Mouse (Mus musculus) limb, embryonic 14.5 days (tissue): Measurements from ENCODE around the gene Zfp148. TPM values are rescaled to one million over a fixed set of nuclear protein-coding genes. Genes with fewer than 3 reads are reported as not detected.
A peak's percentile ranks its signal among the peaks of the same experiment; 100 is the strongest.

Experiments
- ATAC-seq: fragments of 200-750 bp; cut with Nextera tagmentation; 2 replicates; pipeline ENCODE4 v1.8.0; 2017; ENCODE audit warnings: low read depth, moderate number of reproducible peaks, moderate TSS enrichment; ENCODE audit not compliant: low FRiP score
- DNase-seq: peaks from one replicate; pipeline ENCODE4 v3.0.0-alpha.2; 2015; ENCODE audit warnings: low spot score
- H3K27ac ChIP-seq: fragments of 300-500 bp; sonication (generic); replicated peaks from 2 replicates; pipeline ENCODE4 v1.5.1; 2014; ENCODE audit warnings: low read depth, mild to moderate bottlenecking, low read length, moderate library complexity, mixed read lengths
- H3K27me3 ChIP-seq: fragments of 300-500 bp; sonication (generic); 2 replicates; pipeline ENCODE4 v1.6.1; 2014; ENCODE audit warnings: low read length, mixed read lengths; ENCODE audit not compliant: control insufficient read depth, insufficient read depth
- H3K36me3 ChIP-seq: fragments of 300-500 bp; sonication (generic); 2 replicates; pipeline ENCODE4 v1.6.1; 2014; ENCODE audit warnings: mild to moderate bottlenecking, low read length, moderate library complexity, mixed read lengths; ENCODE audit not compliant: control insufficient read depth, insufficient read depth
- H3K4me1 ChIP-seq: fragments of 300-500 bp; sonication (generic); 2 replicates; pipeline ENCODE4 v1.6.1; 2014; ENCODE audit warnings: antibody characterized with exemption, low read length, mixed read lengths; ENCODE audit not compliant: control insufficient read depth, insufficient read depth
- H3K4me2 ChIP-seq: fragments of 300-500 bp; sonication (generic); replicated peaks from 2 replicates; pipeline ENCODE4 v1.6.1; 2014; ENCODE audit warnings: low read depth, mild to moderate bottlenecking, low read length, moderate library complexity; ENCODE audit not compliant: severe bottlenecking
- H3K4me3 ChIP-seq: fragments of 300-500 bp; sonication (generic); replicated peaks from 2 replicates; pipeline ENCODE4 v1.5.1; 2014; ENCODE audit warnings: low read length
- H3K9ac ChIP-seq: fragments of 300-500 bp; sonication (generic); 2 replicates; pipeline ENCODE4 v1.6.1; 2014; ENCODE audit warnings: mild to moderate bottlenecking, low read depth, low read length, moderate library complexity; ENCODE audit not compliant: severe bottlenecking
- H3K9me3 ChIP-seq: fragments of 300-500 bp; sonication (generic); 2 replicates; pipeline ENCODE4 v1.6.1; 2016; ENCODE audit warnings: low read length; ENCODE audit not compliant: control insufficient read depth
- POLR2A ChIP-seq: fragments of 200-500 bp; IDR thresholded peaks from 2 replicates; pipeline ENCODE4 v1.8.0; 2012; ENCODE audit warnings: inconsistent platforms, mild to moderate bottlenecking, moderate library complexity, borderline replicate concordance; ENCODE audit not compliant: insufficient read depth, insufficient read length; ENCODE audit errors: extremely low read depth
- WGBS: fragments of 180-500 bp; shearing (Covaris S2); extraction: QIAGEN DNeasy Blood & Tissue Kit; methylation state at CpG from one replicate; pipeline ENCODE4 v1.1.7; 2014; 5-methylcytosine and 5-hydroxymethylcytosine counted together
- polyA plus RNA-seq, 2 experiments: library from polyadenylated mRNA; depleted of rRNA in 1 of 2; stranded (reverse) in 1 of 2; unstranded in 1 of 2; fragments of >200 nt; fragmentation: Nextera tagmentation in 1 of 2; extraction: Ambion mirVana in 1 of 2; gene quantifications; 2 replicates each; pipeline versions ENCODE4 v1.2.1 to v1.2.3; 2012 to 2014

Gene Zfp148
- polyA plus RNA-seq, 2 experiments = 26.6 to 50.2 TPM

DNA sequence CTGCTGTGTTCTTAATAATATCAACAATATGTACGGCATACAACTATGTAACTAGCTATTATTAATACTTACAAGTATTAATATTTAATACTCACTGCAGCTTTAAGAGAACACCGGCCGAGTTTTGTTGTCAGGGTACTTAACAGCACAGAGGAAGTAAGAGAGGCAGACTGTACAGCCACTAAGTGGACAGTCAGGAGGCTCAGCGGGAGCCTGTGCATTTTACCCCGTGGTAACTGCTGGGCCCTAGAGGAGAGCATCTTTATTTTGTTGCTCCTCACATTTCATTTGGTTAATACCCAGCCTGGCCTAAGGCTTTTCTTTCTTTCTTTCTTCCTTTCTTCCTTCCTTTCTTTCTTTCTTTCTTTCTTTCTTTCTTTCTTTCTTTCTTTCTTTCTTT, 8.0 kb upstream of the Zfp148 start:
- DNase-seq (no peak), ATAC-seq (no peak)
- WGBS = 73% methylated on average over 5 of the region's 5 CpGs
- Histone ChIP-seq H3K36me3 (no peaks in the 10 kb centered on the region), H3K4me1 (no peaks in the 10 kb centered on the region), H3K9ac (no peak overlapping the region), H3K4me3 (no peak overlapping the region), H3K27me3 (no peaks in the 10 kb centered on the region), H3K4me2 (no peak overlapping the region), H3K27ac (no peak overlapping the region), H3K9me3 (no peaks in the 10 kb centered on the region)
- TF ChIP-seq POLR2A = no peak

- no peak for ATAC-seq
- Histone ChIP-seq H3K4me2 (no peak overlapping the region), H3K27ac (no peak overlapping the region), H3K9me3 (no peaks in the 10 kb centered on the region), H3K4me3 (no peak overlapping the region), H3K36me3 (no peaks in the 10 kb centered on the region), H3K4me1 (no peaks in the 10 kb centered on the region), H3K9ac (no peak overlapping the region), H3K27me3 (no peaks in the 10 kb centered on the region)
- DNase-seq = no peak
- 88% methylated on average over 2 of the region's 2 CpGs for WGBS
- no peak for TF ChIP-seq POLR2A
Observed at GRCm38 (mm10) chr16:33373326-33373725, 7.3 kb upstream of the Zfp148 start.

GRCm38 (mm10) chr16:33376266-33376665, 4.4 kb upstream of the Zfp148 start:
- Histone ChIP-seq H3K27ac (no peak overlapping the region), H3K4me1 (peaks cover 5% of the 10 kb centered on the region; the same call in 1 of the 2 replicates), H3K9ac (no peak overlapping the region), H3K36me3 (no peaks in the 10 kb centered on the region), H3K27me3 (no peaks in the 10 kb centered on the region), H3K4me2 (no peak overlapping the region), H3K9me3 (no peaks in the 10 kb centered on the region), H3K4me3 (no peak overlapping the region)
- no peak for TF ChIP-seq POLR2A
- no peak for ATAC-seq
- 84% methylated on average over 5 of the region's 5 CpGs for WGBS
- no peak for DNase-seq

DNA sequence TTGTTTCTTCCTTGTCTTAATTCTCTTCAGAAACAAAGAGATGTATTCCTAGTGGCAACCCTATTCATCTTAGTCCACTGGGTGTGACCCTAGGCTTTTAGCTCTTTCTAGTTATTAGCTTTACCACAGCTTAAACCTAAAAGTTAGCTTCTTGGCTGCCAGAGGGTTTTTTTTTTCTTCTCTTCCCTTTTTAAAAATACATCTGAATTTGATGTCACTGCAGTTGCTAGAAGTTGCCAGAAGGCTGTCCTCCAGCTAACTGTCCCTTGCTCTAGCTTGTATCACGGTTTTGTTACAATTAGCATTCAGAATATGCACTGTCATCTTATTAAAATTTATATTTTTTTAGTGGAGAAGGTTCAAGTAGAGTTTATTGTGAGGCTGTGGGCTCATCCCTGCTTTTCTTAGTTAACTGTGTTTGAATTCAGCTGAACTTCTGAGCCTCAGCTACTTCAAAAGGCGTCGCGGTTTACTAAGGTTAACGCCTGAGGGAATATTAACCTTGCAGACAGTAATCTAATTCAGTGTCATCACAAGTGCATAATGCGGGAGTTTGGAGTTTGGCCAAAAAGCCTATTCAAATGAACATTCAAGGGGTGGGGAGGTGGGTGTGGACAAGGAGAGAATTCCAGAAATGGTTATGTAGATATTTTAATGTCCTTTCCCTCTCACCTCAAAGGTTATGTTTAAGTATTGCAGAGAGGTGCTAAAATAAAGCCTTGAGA, 1.3 kb upstream of the Zfp148 start:
- Histone ChIP-seq H3K4me3 (peak overlapping the region; percentile 89), H3K4me2 (peak overlapping the region; percentile 91), H3K27ac (peak overlapping the region; percentile 96; the same call in 1 of the 2 replicates), H3K36me3 (peaks cover 7% of the 10 kb centered on the region; the same call in 1 of the 2 replicates), H3K4me1 (peaks cover 10% of the 10 kb centered on the region), H3K9ac (peak overlapping the region; percentile 95), H3K27me3 (no peaks in the 10 kb centered on the region), H3K9me3 (no peaks in the 10 kb centered on the region)
- ATAC-seq = no peak
- DNase-seq = peak; percentile 35
- WGBS = 74% methylated on average over 6 of the region's 6 CpGs
- no peak for TF ChIP-seq POLR2A

GRCm38 (mm10) chr16:33380882-33381613, 412 bp downstream of the Zfp148 start:
- Histone ChIP-seq H3K4me1 (peaks cover 10% of the 10 kb centered on the region), H3K27ac (peak overlapping the region; percentile 96), H3K9me3 (no peaks in the 10 kb centered on the region), H3K4me3 (peak overlapping the region; percentile 89), H3K36me3 (peaks cover 7% of the 10 kb centered on the region; the same call in 1 of the 2 replicates), H3K4me2 (peak overlapping the region; percentile 91), H3K27me3 (no peaks in the 10 kb centered on the region), H3K9ac (peak overlapping the region; percentile 95)
- 2% methylated on average over 45 of the region's 80 CpGs for WGBS
- TF ChIP-seq POLR2A = 0 out of 2 replicates have a peak, but pooled peaks have one; percentile 24
- DNase-seq = no peak
- peak; percentile 82 for ATAC-seq
